Mouse (Mus musculus): ENCODE results near the gene Mal. TPM values are rescaled to one million over a fixed set of nuclear protein-coding genes. Genes with fewer than 3 reads are reported as not detected.

Mal gene
- polyA plus RNA-seq, 1 experiment from 2014 or later, result 1.3 TPM

GRCm38 (mm10) chr2:127584436-127584858 lies 72.0 kb downstream of the Mal start:
- H3K4me1 ChIP-seq (ENCODE audit: control insufficient read depth, insufficient read depth, low read length), result peaks cover 32% of the 10 kb centered on the region
- H3K9me3 ChIP-seq (replicated peaks; ENCODE audit: control insufficient read depth, low read length, poor library complexity, severe bottlenecking), result no peaks in the 10 kb centered on the region
- ATAC-seq, result peak; percentile 92
- no peaks in the 10 kb centered on the region for H3K36me3 ChIP-seq (ENCODE audit: control insufficient read depth, insufficient read depth, low read length)
- peak overlapping the region; percentile 82 for H3K9ac ChIP-seq (ENCODE audit: low read depth, low read length)
- H3K27ac ChIP-seq (ENCODE audit: low read length), result peak overlapping the region; percentile 66
- no peaks in the 10 kb centered on the region for H3K27me3 ChIP-seq (ENCODE audit: control insufficient read depth, insufficient read depth, low read depth, low read length)
- 0% methylated on average over 24 of the region's 24 CpGs for WGBS
- H3K4me3 ChIP-seq (ENCODE audit: low read depth, low read length), result peak overlapping the region; percentile 83
- H3K4me2 ChIP-seq (ENCODE audit: low read length), result peak overlapping the region; percentile 76

Other genes starting within 250 kb of the Mal start
- gene Gpat2, start 231.5 kb downstream of the Mal start, polyA plus RNA-seq (2015; fragmentation: Nextera tagmentation; extraction: Ambion mirVana), result 0.12 and 0.23 TPM in 2 replicates
- gene Fahd2a, start 212.1 kb downstream of the Mal start, polyA plus RNA-seq (2015; fragmentation: Nextera tagmentation; extraction: Ambion mirVana), result 32.2 and 37.3 TPM in 2 replicates
- 9.1 and 13.0 TPM in 2 replicates for gene Kcnip3, start 134.6 kb downstream of the Mal start, polyA plus RNA-seq (2015; fragmentation: Nextera tagmentation; extraction: Ambion mirVana)
- 0.05 and 0.19 TPM in 2 replicates for gene Prom2, start 115.2 kb downstream of the Mal start, polyA plus RNA-seq (2015; fragmentation: Nextera tagmentation; extraction: Ambion mirVana)
- gene Zfp661, start 69.6 kb downstream of the Mal start, polyA plus RNA-seq (2015; fragmentation: Nextera tagmentation; extraction: Ambion mirVana), result 6.4 and 7.0 TPM in 2 replicates
- 155 and 157 TPM in 2 replicates for gene Mrps5, start 69.5 kb downstream of the Mal start, polyA plus RNA-seq (2015; fragmentation: Nextera tagmentation; extraction: Ambion mirVana)
- gene Mall, start 73.2 kb upstream of the Mal start, polyA plus RNA-seq (2015; fragmentation: Nextera tagmentation; extraction: Ambion mirVana), result 0.77 and 0.82 TPM in 2 replicates
- 17.0 and 18.2 TPM in 2 replicates for gene Nphp1, start 132.2 kb upstream of the Mal start, polyA plus RNA-seq (2015; fragmentation: Nextera tagmentation; extraction: Ambion mirVana)
- 40.6 and 47.4 TPM in 2 replicates for gene Mtln, start 135.8 kb upstream of the Mal start, polyA plus RNA-seq (2015; fragmentation: Nextera tagmentation; extraction: Ambion mirVana)
- 4.3 and 6.1 TPM in 2 replicates for gene Bub1, start 175.2 kb upstream of the Mal start, polyA plus RNA-seq (2015; fragmentation: Nextera tagmentation; extraction: Ambion mirVana)
- gene Acoxl, start 182.2 kb upstream of the Mal start, polyA plus RNA-seq (2015; fragmentation: Nextera tagmentation; extraction: Ambion mirVana), result not detected in 2 replicates